Mouse (Mus musculus) liver, embryonic 14.5 days (tissue): ENCODE data around the gene Cx3cl1. TPM values are rescaled to one million over a fixed set of nuclear protein-coding genes. Genes with fewer than 3 reads are reported as not detected.

Source experiments
- ATAC-seq: fragments of 200-750 bp; cut with Nextera tagmentation; 2 replicates; pipeline ENCODE4 v1.8.0; 2017; ENCODE audit warnings: moderate number of reproducible peaks, mild to moderate bottlenecking, moderate library complexity; ENCODE audit not compliant: insufficient read depth
- DNase-seq, 3 experiments: peaks; one replicate each; pipeline ENCODE4 v3.0.0-alpha.2; 2012 to 2013; ENCODE audit warnings: low read depth in 3 of 3, low spot score in 3 of 3
- H3K27ac ChIP-seq: fragments of 300-500 bp; sonication (generic); 2 replicates; pipeline ENCODE4 v1.5.1; 2014; ENCODE audit warnings: moderate library complexity, mild to moderate bottlenecking, control low read depth, inconsistent platforms
- H3K27me3 ChIP-seq: fragments of 300-500 bp; sonication (generic); 2 replicates; pipeline ENCODE4 v1.6.1; 2014; ENCODE audit warnings: mild to moderate bottlenecking, low read length, moderate library complexity; ENCODE audit not compliant: control insufficient read depth, insufficient read depth
- H3K36me3 ChIP-seq: fragments of 300-500 bp; sonication (generic); replicated peaks from 2 replicates; pipeline ENCODE4 v1.6.1; 2014; ENCODE audit warnings: low read depth; ENCODE audit not compliant: control insufficient read depth, insufficient read depth
- H3K4me1 ChIP-seq, 2 experiments: fragments of 200-500 bp in 1 of 2; fragments of 300-500 bp in 1 of 2; sonication (generic) in 1 of 2; replicated peaks; 2 replicates each; pipeline ENCODE4 v1.6.1; 2012 to 2014; ENCODE audit warnings: antibody characterized with exemption in 1 of 2, inconsistent platforms in 1 of 2, low read length in 1 of 2; ENCODE audit not compliant: control insufficient read depth in 2 of 2, insufficient read depth in 2 of 2
- H3K4me2 ChIP-seq: fragments of 300-500 bp; sonication (generic); 2 replicates; pipeline ENCODE4 v1.6.1; 2014; ENCODE audit warnings: low read depth, mild to moderate bottlenecking, control low read depth, moderate library complexity
- H3K4me3 ChIP-seq, 2 experiments: fragments of 200-500 bp in 1 of 2; fragments of 300-500 bp in 1 of 2; sonication (generic) in 1 of 2; 2 replicates each; pipeline ENCODE4 v1.5.1; 2012 to 2014; ENCODE audit warnings: low read depth in 2 of 2, low read length in 2 of 2, mild to moderate bottlenecking in 2 of 2, control low read depth in 1 of 2, inconsistent platforms in 1 of 2, moderate library complexity in 1 of 2; ENCODE audit not compliant: insufficient read depth in 1 of 2
- H3K9ac ChIP-seq: fragments of 300-500 bp; sonication (generic); replicated peaks from 2 replicates; pipeline ENCODE4 v1.6.1; 2014; ENCODE audit warnings: mild to moderate bottlenecking, control low read depth, moderate library complexity
- H3K9me3 ChIP-seq: fragments of 300-500 bp; sonication (generic); 2 replicates; pipeline ENCODE4 v1.6.1; 2016; ENCODE audit warnings: low read length, mixed read lengths; ENCODE audit not compliant: control insufficient read depth
- CTCF ChIP-seq: IDR thresholded peaks from 2 replicates; pipeline ENCODE4 v1.5.1; 2016; ENCODE audit warnings: antibody characterized with exemption, low read depth, control low read depth
- EP300 ChIP-seq: IDR thresholded peaks from 2 replicates; pipeline ENCODE4 v1.6.1; 2016; ENCODE audit warnings: antibody characterized with exemption, low read depth
- WGBS: fragments of 180-500 bp; shearing (Covaris S2); extraction: QIAGEN DNeasy Blood & Tissue Kit; methylation state at CpG from one replicate; pipeline ENCODE4 v1.1.7; 2014; ENCODE audit not compliant: insufficient replicate concordance; 5-methylcytosine and 5-hydroxymethylcytosine counted together
- polyA plus RNA-seq, 2 experiments: library from polyadenylated mRNA; depleted of rRNA in 1 of 2; stranded (reverse) in 1 of 2; unstranded in 1 of 2; fragments of >200 nt; fragmentation: Nextera tagmentation in 1 of 2; extraction: Ambion mirVana in 1 of 2; gene quantifications; 2 replicates each; pipeline versions ENCODE4 v1.2.1 to v1.2.3; 2012 to 2014

Cx3cl1 gene
- polyA plus RNA-seq, 2 experiments, result 0.12 to 0.34 TPM

GRCm38 (mm10) chr8:94749942-94750341, 21.9 kb upstream of the Cx3cl1 start:
- 67% methylated on average over 3 of the region's 3 CpGs for WGBS
- ATAC-seq, result no peak

GRCm38 (mm10) chr8:94751023-94751849, 20.6 kb upstream of the Cx3cl1 start:
- WGBS, result 51% methylated on average over 10 of the region's 10 CpGs
- TF ChIP-seq EP300 (no peak), CTCF (no peak)
- H3K9ac ChIP-seq, result no peak overlapping the region

More at GRCm38 (mm10) chr8:94749942-94750341, 21.9 kb upstream of the Cx3cl1 start:
- TF ChIP-seq CTCF, result no peak
- no peak for TF ChIP-seq EP300
- Histone ChIP-seq H3K4me2 (no peak overlapping the region), H3K9ac (no peak overlapping the region), H3K36me3 (no peaks in the 10 kb centered on the region), H3K27me3 (no peaks in the 10 kb centered on the region), H3K4me1 (peaks cover 0 to 3% of the 10 kb centered on the region in 2 experiments; a peak in 3 of 4 replicates), H3K27ac (no peak overlapping the region), H3K4me3 (no peak overlapping the region), H3K9me3 (no peaks in the 10 kb centered on the region)
- DNase-seq, result no peak

GRCm38 (mm10) chr8:94754006-94754405, 17.8 kb upstream of the Cx3cl1 start:
- DNase-seq (no peak), ATAC-seq (no peak)
- no peaks in the 10 kb centered on the region for H3K4me1 ChIP-seq
- H3K4me2 ChIP-seq, result no peak overlapping the region
- no peaks in the 10 kb centered on the region for H3K36me3 ChIP-seq
- 76% methylated on average over 2 of the region's 2 CpGs for WGBS
- no peak overlapping the region for H3K9ac ChIP-seq
- no peak for TF ChIP-seq CTCF
- TF ChIP-seq EP300, result no peak
- no peaks in the 10 kb centered on the region for H3K27me3 ChIP-seq
- no peak overlapping the region for H3K4me3 ChIP-seq
- H3K9me3 ChIP-seq, result no peaks in the 10 kb centered on the region
- H3K27ac ChIP-seq, result no peak overlapping the region

More at GRCm38 (mm10) chr8:94751023-94751849, 20.6 kb upstream of the Cx3cl1 start:
- H3K4me1 ChIP-seq, result peaks cover 0 to 3% of the 10 kb centered on the region in 2 experiments; a peak in 3 of 4 replicates
- ATAC-seq, result no peak
- no peaks in the 10 kb centered on the region for H3K36me3 ChIP-seq
- H3K9me3 ChIP-seq, result no peaks in the 10 kb centered on the region
- DNase-seq, result no peak
- no peak overlapping the region for H3K4me2 ChIP-seq
- no peak overlapping the region for H3K27ac ChIP-seq
- no peak overlapping the region for H3K4me3 ChIP-seq
- H3K27me3 ChIP-seq, result no peaks in the 10 kb centered on the region

GRCm38 (mm10) chr8:94754486-94754885, 17.3 kb upstream of the Cx3cl1 start:
- TF ChIP-seq CTCF (no peak), EP300 (no peak)
- no peaks in the 10 kb centered on the region for H3K27me3 ChIP-seq
- no peaks in the 10 kb centered on the region for H3K9me3 ChIP-seq
- H3K4me3 ChIP-seq, result no peak overlapping the region
- H3K36me3 ChIP-seq, result no peaks in the 10 kb centered on the region
- ATAC-seq, result no peak
- no peaks in the 10 kb centered on the region for H3K4me1 ChIP-seq
- H3K9ac ChIP-seq, result no peak overlapping the region
- DNase-seq, result no peak
- 64% methylated on average over 2 of the region's 2 CpGs for WGBS
- no peak overlapping the region for H3K4me2 ChIP-seq
- no peak overlapping the region for H3K27ac ChIP-seq

- DNase-seq (no peak), ATAC-seq (no peak)
- peaks cover 3 to 11% of the 10 kb centered on the region in 2 experiments; a peak in 2 of 4 replicates for H3K4me1 ChIP-seq
- WGBS, result 58% methylated on average over 9 of the region's 9 CpGs
- no peak overlapping the region for H3K9ac ChIP-seq
- peaks cover 26% of the 10 kb centered on the region for H3K27me3 ChIP-seq
- no peak overlapping the region for H3K4me2 ChIP-seq
- no peak overlapping the region for H3K4me3 ChIP-seq
- no peak for TF ChIP-seq CTCF
- no peak for TF ChIP-seq EP300
- no peaks in the 10 kb centered on the region for H3K36me3 ChIP-seq
- H3K9me3 ChIP-seq, result no peaks in the 10 kb centered on the region
- H3K27ac ChIP-seq, result no peak overlapping the region
These were observed 4.8 kb upstream of the Cx3cl1 start for GRCm38 (mm10) chr8:94767035-94767434.
